ENCODE assay signal across 10 mouse cellular contexts in genomic region chr6:117652917-117653316, GRCm38 (mm10).
A peak's percentile ranks its signal among the peaks of the same experiment; 100 is the strongest.
DNase-seq lines count a peak whose midpoint lies in the region; ATAC-seq and TF ChIP-seq lines count a peak whose summit lies in the region.
"Had no signal": no experiment of that assay in that cellular context is flagged by ENCODE, and none has a peak within 500 bp of the region (broad histone marks: within the 10 kb centered on the region; RNA-seq: fewer than 3 reads in every experiment).

No protein-coding gene starts in this region.

- no peak for TF ChIP-seq CTCF in layer of hippocampus, adult 2 months (conservative IDR thresholded peaks at IDR 0.05)

- no peak overlapping the region for H3K9ac ChIP-seq in midbrain, embryonic 14.5 days (replicated peaks; ENCODE audit: low read length)
- H3K9ac ChIP-seq in midbrain, embryonic 16.5 days (ENCODE audit: low read depth, low read length): no peak overlapping the region
- H3K9ac ChIP-seq: embryonic facial prominence, embryonic 13.5 days had no signal

- WGBS in midbrain, embryonic 14.5 days: 76% methylated on average over 9 of the region's 9 CpGs
- WGBS in midbrain, embryonic 16.5 days: 79% methylated on average over 9 of the region's 9 CpGs

- H3K27ac ChIP-seq in layer of hippocampus, adult 2 months: peak overlapping the region; percentile 19; the same call in 1 of the 2 replicates
- no peak overlapping the region for H3K27ac ChIP-seq in midbrain, embryonic 14.5 days (replicated peaks; ENCODE audit: low read depth, low read length)
- no peak overlapping the region for H3K27ac ChIP-seq in midbrain, embryonic 16.5 days (ENCODE audit: low read length)
- H3K27ac ChIP-seq: embryonic facial prominence, embryonic 13.5 days; left cerebral cortex, adult 2 months had no signal

- ATAC-seq in midbrain, embryonic 14.5 days (ENCODE audit: low FRiP score, low TSS enrichment): no peak
- ATAC-seq in midbrain, embryonic 16.5 days: no peak

- H3K4me2 ChIP-seq in midbrain, embryonic 14.5 days (ENCODE audit: low read length): no peak overlapping the region
- no peak overlapping the region for H3K4me2 ChIP-seq in midbrain, embryonic 16.5 days (ENCODE audit: low read length)
- H3K4me2 ChIP-seq: embryonic facial prominence, embryonic 13.5 days had no signal

- no peak for DNase-seq in layer of hippocampus, adult 2 months (ENCODE audit: low spot score in 2 of 2)
- no peak for DNase-seq in layer of hippocampus, adult 9-10 months (ENCODE audit: low spot score)
- DNase-seq in adrenal gland, postnatal 25 days: peak; percentile 46
- peak; percentile 65 to 73 for DNase-seq in heart, postnatal 14 days
- DNase-seq in lung, postnatal 25 days (ENCODE audit: low spot score): peak; percentile 82
- DNase-seq in midbrain, embryonic 14.5 days: no peak
- DNase-seq in spleen, postnatal 4 days (ENCODE audit: low spot score in 2 of 2): no peak

- intact Hi-C loops in heart, postnatal 14 days (cut with DNase I): loop anchor here (10.0 kb wide), 1 partner anchor 172 kb away; no protein-coding TSS in a partner anchor

- H3K9me3 ChIP-seq in midbrain, embryonic 14.5 days (ENCODE audit: control insufficient read depth, low read length): no peaks in the 10 kb centered on the region
- no peaks in the 10 kb centered on the region for H3K9me3 ChIP-seq in midbrain, embryonic 16.5 days (replicated peaks; ENCODE audit: control insufficient read depth, low read length, poor library complexity, severe bottlenecking)
- H3K9me3 ChIP-seq: embryonic facial prominence, embryonic 13.5 days had no signal

- no peaks in the 10 kb centered on the region for H3K27me3 ChIP-seq in midbrain, embryonic 14.5 days (ENCODE audit: control insufficient read depth, insufficient read depth, low read length)
- H3K27me3 ChIP-seq in midbrain, embryonic 16.5 days (ENCODE audit: control insufficient read depth, insufficient read depth, low read depth, low read length): no peaks in the 10 kb centered on the region
- H3K27me3 ChIP-seq: embryonic facial prominence, embryonic 13.5 days had no signal

- H3K36me3 ChIP-seq in midbrain, embryonic 14.5 days (ENCODE audit: control insufficient read depth, insufficient read depth, low read length): no peaks in the 10 kb centered on the region
- H3K36me3 ChIP-seq in midbrain, embryonic 16.5 days (ENCODE audit: control insufficient read depth, insufficient read depth, low read length): no peaks in the 10 kb centered on the region
- H3K36me3 ChIP-seq: embryonic facial prominence, embryonic 13.5 days had no signal

- no peak overlapping the region for H3K4me3 ChIP-seq in layer of hippocampus, adult 2 months
- no peak overlapping the region for H3K4me3 ChIP-seq in midbrain, embryonic 14.5 days (replicated peaks; ENCODE audit: low read depth, low read length)
- H3K4me3 ChIP-seq in midbrain, embryonic 16.5 days (ENCODE audit: low read depth, low read length): no peak overlapping the region
- H3K4me3 ChIP-seq: embryonic facial prominence, embryonic 13.5 days; left cerebral cortex, adult 2 months had no signal

- no peaks in the 10 kb centered on the region for H3K4me1 ChIP-seq in midbrain, embryonic 14.5 days (ENCODE audit: control insufficient read depth, insufficient read depth, low read length)
- no peaks in the 10 kb centered on the region for H3K4me1 ChIP-seq in midbrain, embryonic 16.5 days (ENCODE audit: control insufficient read depth, insufficient read depth, low read length)

Comparison
In these comparisons a context has a peak if more than half of its experiments do, and no peak if none do; other contexts are left out.
1. DNase-seq: peak in adrenal gland, postnatal 25 days (single experiment), heart, postnatal 14 days (2 of 2) and lung, postnatal 25 days (single experiment); none in layer of hippocampus, adult 2 months (0 of 2), layer of hippocampus, adult 9-10 months (single experiment), midbrain, embryonic 14.5 days (single experiment) and spleen, postnatal 4 days (0 of 2).